In the genomic region with DNA sequence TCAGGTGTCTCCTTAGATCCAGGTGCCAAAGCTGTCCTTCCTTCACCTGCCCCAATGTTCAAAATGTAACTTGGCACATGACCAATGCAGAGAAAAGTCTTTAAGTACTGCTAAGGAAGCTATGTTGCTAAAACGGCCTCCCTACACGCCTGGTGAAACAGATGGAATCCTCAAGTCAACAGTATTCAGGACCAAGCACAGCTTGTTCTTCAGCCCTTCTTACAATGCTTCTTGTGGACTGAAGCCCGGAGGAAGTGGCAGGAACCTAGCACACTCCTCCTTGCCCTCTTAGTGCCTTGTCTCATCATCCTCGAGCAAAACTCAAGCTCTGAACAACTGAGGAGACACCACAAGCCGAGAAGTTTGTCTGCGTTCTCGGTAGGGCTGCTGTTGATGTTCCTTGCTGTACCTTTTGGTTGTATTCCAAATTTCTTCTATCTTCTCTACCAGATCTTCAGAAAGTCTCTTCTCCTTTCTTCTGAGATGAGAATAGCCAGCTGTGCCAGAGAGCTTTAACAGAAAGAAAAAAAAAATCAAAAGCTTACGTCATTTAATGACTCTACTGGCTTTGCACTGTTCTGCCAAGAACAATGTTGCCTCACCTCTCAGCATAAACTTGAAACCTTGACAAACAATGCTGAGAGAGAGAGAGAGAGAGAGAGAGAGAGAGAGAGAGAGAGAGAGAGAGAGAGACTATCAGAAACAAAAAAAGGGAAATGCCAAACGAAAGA, we compare ENCODE assay signal across 10 mouse cellular contexts. TPM values are rescaled to one million over a fixed set of nuclear protein-coding genes. Genes with fewer than 3 reads are reported as not detected.
DNase-seq lines count a peak whose midpoint lies in the region; ATAC-seq and TF ChIP-seq lines count a peak whose summit lies in the region.
"Had no signal": no experiment of that assay in that cellular context is flagged by ENCODE, and none has a peak within 500 bp of the region (broad histone marks: within the 10 kb centered on the region; RNA-seq: fewer than 3 reads in every experiment).

No protein-coding gene starts in this region.

- no peak overlapping the region for H3K4me3 ChIP-seq in heart, postnatal 0 days (ENCODE audit: low read depth, low read length)
- H3K4me3 ChIP-seq in lung, embryonic 16.5 days (ENCODE audit: low read length): no peak overlapping the region
- H3K4me3 ChIP-seq in hindbrain, postnatal 0 days (ENCODE audit: low read length): no peak overlapping the region
- no peak overlapping the region for H3K4me3 ChIP-seq in hindbrain, embryonic 12.5 days
- H3K4me3 ChIP-seq: intestine, embryonic 15.5 days had no signal

- peak overlapping the region; percentile 82 for H3K27ac ChIP-seq in heart, postnatal 0 days (ENCODE audit: low read depth)
- peak overlapping the region; percentile 79 for H3K27ac ChIP-seq in lung, embryonic 16.5 days (ENCODE audit: low read length)
- H3K27ac ChIP-seq in hindbrain, postnatal 0 days: no peak overlapping the region
- H3K27ac ChIP-seq in hindbrain, embryonic 12.5 days: no peak overlapping the region
- H3K27ac ChIP-seq: intestine, embryonic 15.5 days had no signal

- TF ChIP-seq EP300 in heart, postnatal 0 days (IDR thresholded peaks at IDR 0.05; ENCODE audit: low read depth): no peak

- H3K4me1 ChIP-seq in heart, postnatal 0 days (ENCODE audit: control insufficient read depth, insufficient read depth): peaks cover 25% of the 10 kb centered on the region
- peaks cover 12% of the 10 kb centered on the region for H3K4me1 ChIP-seq in lung, embryonic 16.5 days (replicated peaks; ENCODE audit: control insufficient read depth, insufficient read depth, low read length)
- no peaks in the 10 kb centered on the region for H3K4me1 ChIP-seq in hindbrain, postnatal 0 days (ENCODE audit: insufficient read depth, low read length)
- H3K4me1 ChIP-seq in hindbrain, embryonic 12.5 days: no peaks in the 10 kb centered on the region
- H3K4me1 ChIP-seq: intestine, embryonic 15.5 days had no signal

- ATAC-seq in heart, postnatal 0 days (ENCODE audit: insufficient read depth, low read depth): no peak
- peak; percentile 77 for ATAC-seq in lung, embryonic 16.5 days (ENCODE audit: low read depth)
- no peak for ATAC-seq in hindbrain, postnatal 0 days
- no peak for ATAC-seq in hindbrain, embryonic 12.5 days (ENCODE audit: low FRiP score)
- ATAC-seq: intestine, embryonic 15.5 days had no signal

- no peaks in the 10 kb centered on the region for H3K36me3 ChIP-seq in heart, postnatal 0 days (replicated peaks; ENCODE audit: control insufficient read depth, insufficient read depth, low read length)
- no peaks in the 10 kb centered on the region for H3K36me3 ChIP-seq in lung, embryonic 16.5 days (ENCODE audit: control insufficient read depth, insufficient read depth, low read length)
- H3K36me3 ChIP-seq in hindbrain, postnatal 0 days (ENCODE audit: insufficient read depth, low read length): 0 out of 2 replicates have a peak, but pooled peaks cover 3% of the 10 kb centered on the region
- H3K36me3 ChIP-seq in hindbrain, embryonic 12.5 days: peaks cover 6% of the 10 kb centered on the region; the same call in 1 of the 2 replicates
- H3K36me3 ChIP-seq: intestine, embryonic 15.5 days had no signal

- 0 out of 2 replicates have a peak overlapping the region, but pooled peaks have one; percentile 17 for H3K9ac ChIP-seq in heart, postnatal 0 days (replicated peaks; ENCODE audit: low read depth, low read length)
- no peak overlapping the region for H3K9ac ChIP-seq in lung, embryonic 16.5 days (ENCODE audit: low read length)
- H3K9ac ChIP-seq in hindbrain, postnatal 0 days (replicated peaks; ENCODE audit: low read length): no peak overlapping the region
- no peak overlapping the region for H3K9ac ChIP-seq in hindbrain, embryonic 12.5 days
- H3K9ac ChIP-seq: intestine, embryonic 15.5 days had no signal

- WGBS in heart, postnatal 0 days: 54% methylated on average over 9 of the region's 9 CpGs
- WGBS in lung, embryonic 16.5 days: 51% methylated on average over 9 of the region's 9 CpGs
- WGBS in hindbrain, postnatal 0 days: 84% methylated on average over 9 of the region's 9 CpGs
- 84% methylated on average over 9 of the region's 9 CpGs for WGBS in hindbrain, embryonic 12.5 days

- no peaks in the 10 kb centered on the region for H3K9me3 ChIP-seq in heart, postnatal 0 days (replicated peaks; ENCODE audit: control insufficient read depth, low read length)
- H3K9me3 ChIP-seq in lung, embryonic 16.5 days (ENCODE audit: control insufficient read depth, low read length): no peaks in the 10 kb centered on the region
- no peaks in the 10 kb centered on the region for H3K9me3 ChIP-seq in hindbrain, postnatal 0 days (ENCODE audit: low read length)
- H3K9me3 ChIP-seq in hindbrain, embryonic 12.5 days (replicated peaks): no peaks in the 10 kb centered on the region
- H3K9me3 ChIP-seq: intestine, embryonic 15.5 days had no signal

- TF ChIP-seq CTCF in heart, postnatal 0 days (IDR thresholded peaks at IDR 0.05; ENCODE audit: low read depth): no peak
- TF ChIP-seq CTCF in hindbrain, postnatal 0 days (IDR thresholded peaks at IDR 0.05; ENCODE audit: low read depth): no peak

- DNase-seq in heart, adult 11 months: peak; percentile 95
- no peak for DNase-seq in heart, postnatal 4 days
- DNase-seq in NIH3T3 (ENCODE audit: low read depth): peak; percentile 66
- peak; percentile 58 for DNase-seq in heart, postnatal 0 days (ENCODE audit: low spot score)
- no peak for DNase-seq in layer of hippocampus, adult 11-12 months (ENCODE audit: low spot score)
- DNase-seq in hindbrain, postnatal 0 days (ENCODE audit: low spot score): no peak
- DNase-seq: cerebellum, postnatal 25 days had no signal

- H3K27me3 ChIP-seq in heart, postnatal 0 days (ENCODE audit: control insufficient read depth, insufficient read depth, low read length): no peaks in the 10 kb centered on the region
- H3K27me3 ChIP-seq in lung, embryonic 16.5 days (ENCODE audit: control insufficient read depth, insufficient read depth, low read depth, low read length): no peaks in the 10 kb centered on the region
- H3K27me3 ChIP-seq in hindbrain, postnatal 0 days (ENCODE audit: insufficient read depth, low read length): no peaks in the 10 kb centered on the region
- no peaks in the 10 kb centered on the region for H3K27me3 ChIP-seq in hindbrain, embryonic 12.5 days
- H3K27me3 ChIP-seq: intestine, embryonic 15.5 days had no signal

- H3K4me2 ChIP-seq in heart, postnatal 0 days (ENCODE audit: low read depth, low read length): peak overlapping the region; percentile 44
- 0 out of 2 replicates have a peak overlapping the region, but pooled peaks have one; percentile 8 for H3K4me2 ChIP-seq in lung, embryonic 16.5 days (ENCODE audit: low read depth, low read length)
- no peak overlapping the region for H3K4me2 ChIP-seq in hindbrain, postnatal 0 days (ENCODE audit: low read depth, low read length)
- no peak overlapping the region for H3K4me2 ChIP-seq in hindbrain, embryonic 12.5 days (replicated peaks)
- H3K4me2 ChIP-seq: intestine, embryonic 15.5 days had no signal

RNA-seq across cellular contexts. Expression of gene Usp54, which starts 33.3 kb away (rescaled TPM):
- total RNA-seq in heart, postnatal 4 days (2021): 10 to 100 TPM; 15.2 to 15.4 TPM
- 8.8 and 29.8 TPM in 2 replicates for total RNA-seq in heart, postnatal 0 days (2014; rRNA removed; ENCODE audit: low replicate concordance)
- polyA plus RNA-seq in heart, postnatal 0 days (2015; fragmentation: Nextera tagmentation; extraction: Ambion mirVana): 2.8 and 3.0 TPM in 2 replicates
- polyA plus RNA-seq in lung, embryonic 16.5 days (2015; fragmentation: Nextera tagmentation; extraction: Ambion mirVana): 6.2 and 8.1 TPM in 2 replicates
- 27.5 and 30.2 TPM in 2 replicates for total RNA-seq in hindbrain, postnatal 0 days (2014; rRNA removed)
- polyA plus RNA-seq in hindbrain, postnatal 0 days (2015; fragmentation: Nextera tagmentation; extraction: Ambion mirVana): 5.8 and 5.9 TPM in 2 replicates
- polyA plus RNA-seq in hindbrain, embryonic 12.5 days (2016; fragmentation: Nextera tagmentation; extraction: Ambion mirVana): 16.6 and 16.9 TPM in 2 replicates

RNA-seq across cellular contexts. Expression of gene Myoz1, which starts 48.8 kb away (rescaled TPM):
- total RNA-seq in heart, postnatal 4 days (2021): 1 to 10 TPM; 5.6 to 7.5 TPM
- total RNA-seq in heart, postnatal 0 days (2014; rRNA removed; ENCODE audit: low replicate concordance): 17.7 and 25.0 TPM in 2 replicates
- 11.5 and 13.0 TPM in 2 replicates for polyA plus RNA-seq in heart, postnatal 0 days (2015; fragmentation: Nextera tagmentation; extraction: Ambion mirVana)
- polyA plus RNA-seq in lung, embryonic 16.5 days (2015; fragmentation: Nextera tagmentation; extraction: Ambion mirVana): 1.8 and 7.9 TPM in 2 replicates
- 1.4 TPM in 1 of 2 replicates, not detected in the other for total RNA-seq in hindbrain, postnatal 0 days (2014; rRNA removed)
- polyA plus RNA-seq in hindbrain, postnatal 0 days (2015; fragmentation: Nextera tagmentation; extraction: Ambion mirVana): 0.35 TPM in 1 of 2 replicates, not detected in the other
- polyA plus RNA-seq in hindbrain, embryonic 12.5 days (2016; fragmentation: Nextera tagmentation; extraction: Ambion mirVana): 0.19 and 0.30 TPM in 2 replicates

Comparison
In these comparisons a context has a peak if more than half of its experiments do, and no peak if none do; other contexts are left out.
1. DNase-seq: peak in heart, adult 11 months (single experiment), NIH3T3 (single experiment) and heart, postnatal 0 days (single experiment); none in heart, postnatal 4 days (single experiment), layer of hippocampus, adult 11-12 months (single experiment) and hindbrain, postnatal 0 days (single experiment).
2. H3K27ac ChIP-seq: peak in heart, postnatal 0 days (single experiment) and lung, embryonic 16.5 days (single experiment); none in hindbrain, postnatal 0 days (single experiment) and hindbrain, embryonic 12.5 days (single experiment).
3. H3K4me2 ChIP-seq: peak in heart, postnatal 0 days (single experiment) and lung, embryonic 16.5 days (single experiment); none in hindbrain, postnatal 0 days (single experiment) and hindbrain, embryonic 12.5 days (single experiment).